Mouse (Mus musculus) megakaryocyte, adult 5-6 weeks (primary cell): ENCODE measurements around the gene 1700102P08Rik. TPM values are rescaled to one million over a fixed set of nuclear protein-coding genes. Genes with fewer than 3 reads are reported as not detected.
A peak's percentile ranks its signal among the peaks of the same experiment; 100 is the strongest.

Source experiments
- ATAC-seq: 2 replicates; pipeline ENCODE4 v1.8.0; 2016; ENCODE audit warnings: mild to moderate bottlenecking, inconsistent platforms; ENCODE audit not compliant: poor library complexity, severe bottlenecking
- total RNA-seq, 2 experiments: library from RNA; stranded (forward) in 1 of 2; stranded (reverse) in 1 of 2; fragments of 153-499, 151-499 nt in 1 of 2; fragments of 221-1000, 200-1000 nt in 1 of 2; gene quantifications; 2 replicates each; pipeline versions ENCODE4 v1.2.3 to v1.2.4; 2015 to 2017

Gene 1700102P08Rik
- total RNA-seq, 2 experiments from 2014 or later = 0.47 to 1.4 TPM

GRCm38 (mm10) chr9:108409535-108409934 is 16.9 kb downstream of the 1700102P08Rik start:
- no peak for ATAC-seq

GRCm38 (mm10) chr9:108411381-108411942 is 18.9 kb downstream of the 1700102P08Rik start:
- ATAC-seq = no peak

- no peak for ATAC-seq
Observed at GRCm38 (mm10) chr9:108412221-108412620, 19.6 kb downstream of the 1700102P08Rik start.

GRCm38 (mm10) chr9:108428384-108428783 is 35.8 kb downstream of the 1700102P08Rik start, which contains the start of gene Ccdc36:
Gene Ccdc36, minus strand, starts transcription at chr9:108428484.
- ATAC-seq = no peak

- peak; percentile 38; the same call in 1 of the 2 replicates for ATAC-seq
Observed at GRCm38 (mm10) chr9:108431431-108432067, 38.9 kb downstream of the 1700102P08Rik start.

GRCm38 (mm10) chr9:108436182-108436581 is 43.6 kb downstream of the 1700102P08Rik start, which contains the start of gene BC048562:
Gene BC048562, plus strand, starts transcription at chr9:108436482.
- ATAC-seq = no peak

- no peak for ATAC-seq
Observed at GRCm38 (mm10) chr9:108439176-108439575, 46.6 kb downstream of the 1700102P08Rik start.

GRCm38 (mm10) chr9:108440485-108440884 is 47.9 kb downstream of the 1700102P08Rik start:
- no peak for ATAC-seq

- ATAC-seq = no peak
Observed at GRCm38 (mm10) chr9:108441236-108441919, 48.8 kb downstream of the 1700102P08Rik start.

- 0 out of 2 replicates have a peak, but pooled peaks have one; percentile 35 for ATAC-seq
Observed at GRCm38 (mm10) chr9:108445125-108445524, 52.5 kb downstream of the 1700102P08Rik start.

- ATAC-seq = no peak
Observed at GRCm38 (mm10) chr9:108449860-108450259, 57.3 kb downstream of the 1700102P08Rik start.

- ATAC-seq = no peak
Observed at GRCm38 (mm10) chr9:108450292-108451169, 57.9 kb downstream of the 1700102P08Rik start.

- ATAC-seq = no peak
Observed at GRCm38 (mm10) chr9:108451170-108451493, 58.5 kb downstream of the 1700102P08Rik start.

- no peak for ATAC-seq
Observed at GRCm38 (mm10) chr9:108451519-108452160, 59.0 kb downstream of the 1700102P08Rik start.

- peak; percentile 90 for ATAC-seq
Observed at GRCm38 (mm10) chr9:108452291-108452906, 59.8 kb downstream of the 1700102P08Rik start.

- peak; percentile 25; the same call in 1 of the 2 replicates for ATAC-seq
Observed at GRCm38 (mm10) chr9:108452911-108453310, 60.3 kb downstream of the 1700102P08Rik start.

GRCm38 (mm10) chr9:108453458-108453857 is 60.9 kb downstream of the 1700102P08Rik start:
- no peak for ATAC-seq

GRCm38 (mm10) chr9:108454429-108454828 is 61.8 kb downstream of the 1700102P08Rik start:
- no peak for ATAC-seq

- no peak for ATAC-seq
Observed at GRCm38 (mm10) chr9:108455747-108456571, 63.4 kb downstream of the 1700102P08Rik start.
